Mouse (Mus musculus) embryonic facial prominence, embryonic 12.5 days (tissue): ENCODE results near the gene Ssc5d. TPM values are rescaled to one million over a fixed set of nuclear protein-coding genes. Genes with fewer than 3 reads are reported as not detected.

ENCODE experiments used
- ATAC-seq: fragments of 200-750 bp; cut with Nextera tagmentation; 2 replicates; pipeline ENCODE4 v1.8.0; 2017; ENCODE audit not compliant: insufficient number of reproducible peaks, insufficient read depth, low FRiP score, low TSS enrichment
- H3K27ac ChIP-seq: fragments of 300-500 bp; sonication (generic); 2 replicates; pipeline ENCODE4 v1.5.1; 2016; ENCODE audit warnings: mild to moderate bottlenecking
- H3K27me3 ChIP-seq: fragments of 300-500 bp; sonication (generic); 2 replicates; pipeline ENCODE4 v1.6.1; 2016; ENCODE audit warnings: mild to moderate bottlenecking, moderate library complexity
- H3K36me3 ChIP-seq: fragments of 300-500 bp; sonication (generic); 2 replicates; pipeline ENCODE4 v1.6.1; 2016; ENCODE audit warnings: mild to moderate bottlenecking
- H3K4me1 ChIP-seq: fragments of 300-500 bp; sonication (generic); 2 replicates; pipeline ENCODE4 v1.6.1; 2016
- H3K4me2 ChIP-seq: fragments of 300-500 bp; sonication (generic); replicated peaks from 2 replicates; pipeline ENCODE4 v1.6.1; 2016; ENCODE audit warnings: mild to moderate bottlenecking, moderate library complexity
- H3K4me3 ChIP-seq: fragments of 300-500 bp; sonication (generic); 2 replicates; pipeline ENCODE4 v1.5.1; 2016; ENCODE audit warnings: mild to moderate bottlenecking
- H3K9ac ChIP-seq: fragments of 300-500 bp; sonication (generic); 2 replicates; pipeline ENCODE4 v1.6.1; 2016; ENCODE audit warnings: mild to moderate bottlenecking, moderate library complexity
- H3K9me3 ChIP-seq: fragments of 300-500 bp; sonication (generic); 2 replicates; pipeline ENCODE4 v1.6.1; 2016; ENCODE audit warnings: mild to moderate bottlenecking, moderate library complexity
- WGBS: fragments of 180-500 bp; shearing (Covaris S2); methylation state at CpG from one replicate; pipeline ENCODE4 v1.1.7; 2016; 5-methylcytosine and 5-hydroxymethylcytosine counted together
- polyA plus RNA-seq: library from polyadenylated mRNA; unstranded; fragments of >200 nt; fragmentation: Nextera tagmentation; extraction: Ambion mirVana; gene quantifications from 2 replicates; pipeline ENCODE4 v1.2.1, GENCODE M21; 2016

Gene Ssc5d
- polyA plus RNA-seq, 1 experiment from 2014 or later, result 1.6 TPM

DNA sequence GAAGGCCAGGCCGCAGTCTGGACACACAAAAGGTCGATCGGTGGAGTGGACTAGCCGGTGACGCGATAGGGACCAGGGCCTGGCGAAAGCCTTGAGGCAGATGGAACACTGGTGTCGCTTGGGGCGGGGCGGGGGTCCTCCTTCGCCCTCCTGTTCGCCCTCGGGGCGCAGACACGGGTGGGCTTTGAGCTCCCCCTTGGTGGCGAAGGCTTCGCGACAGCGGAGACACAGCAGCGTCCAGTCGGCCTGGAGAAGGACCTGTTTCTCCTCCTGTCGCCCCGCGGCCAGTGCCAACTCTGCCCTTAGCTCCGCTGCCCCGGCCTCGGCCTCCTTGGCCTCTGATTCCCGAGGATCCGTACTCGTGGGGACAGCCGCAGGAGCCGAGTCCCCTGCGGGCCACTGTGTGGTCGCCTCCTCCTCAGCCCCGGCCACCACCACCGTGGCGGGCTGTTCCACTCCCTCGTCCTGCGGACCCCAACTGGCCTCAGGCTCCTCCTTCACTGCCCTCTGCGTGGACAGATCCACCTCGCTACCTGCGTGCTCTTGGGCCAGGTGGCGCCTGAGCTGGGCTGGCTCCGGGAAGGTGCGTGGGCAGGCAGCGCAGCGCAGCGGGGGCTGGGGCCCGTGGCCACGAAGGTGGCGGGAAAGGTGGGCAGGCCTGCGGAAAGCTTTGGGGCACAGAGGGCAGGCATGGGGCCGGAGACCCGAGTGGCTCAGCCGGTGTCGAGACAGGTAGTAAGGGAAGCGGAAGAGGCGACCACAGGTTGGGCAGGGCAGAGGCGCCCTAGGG is 68.6 kb downstream of the Ssc5d start:
- Histone ChIP-seq H3K27ac (no peak overlapping the region), H3K4me3 (peak overlapping the region; percentile 74), H3K27me3 (peaks cover 24% of the 10 kb centered on the region), H3K4me2 (peak overlapping the region; percentile 71), H3K4me1 (peaks cover 28% of the 10 kb centered on the region), H3K9me3 (peaks cover 28% of the 10 kb centered on the region), H3K9ac (peak overlapping the region; percentile 85; the same call in 1 of the 2 replicates), H3K36me3 (peaks cover 38% of the 10 kb centered on the region)
- no peak for ATAC-seq
- 50% methylated on average over 59 of the region's 59 CpGs for whole genome bisulfite sequencing

Other genes with a start within 250 kb of the Ssc5d start
- 103 and 107 TPM in 2 replicates for gene Hspbp1, start 240.7 kb upstream of the Ssc5d start, polyA plus RNA-seq
- 2.8 and 3.6 TPM in 2 replicates for gene Brsk1, start 235.2 kb upstream of the Ssc5d start, polyA plus RNA-seq
- 0.33 TPM in 1 of 2 replicates, not detected in the other for gene Tmem150b, start 200.5 kb upstream of the Ssc5d start, polyA plus RNA-seq
- gene Kmt5c, start 185.7 kb upstream of the Ssc5d start, polyA plus RNA-seq, result 71.1 and 77.3 TPM in 2 replicates
- 66.1 and 67.8 TPM in 2 replicates for gene Cox6b2, start 172.7 kb upstream of the Ssc5d start, polyA plus RNA-seq
- not detected in 2 replicates for gene Fam71e2, start 154.5 kb upstream of the Ssc5d start, polyA plus RNA-seq
- gene Il11, start 142.9 kb upstream of the Ssc5d start, polyA plus RNA-seq, result 0.10 TPM in 1 of 2 replicates, not detected in the other
- gene Tmem190, start 142.8 kb upstream of the Ssc5d start, polyA plus RNA-seq, result not detected in 2 replicates
- gene Tmem238, start 136.1 kb upstream of the Ssc5d start, polyA plus RNA-seq, result 5.8 and 6.2 TPM in 2 replicates
- gene Rpl28, start 132.9 kb upstream of the Ssc5d start, polyA plus RNA-seq, result 388 and 404 TPM in 2 replicates
- 422 and 452 TPM in 2 replicates for gene Ube2s, start 113.2 kb upstream of the Ssc5d start, polyA plus RNA-seq
- gene Shisa7, start 81.1 kb upstream of the Ssc5d start, polyA plus RNA-seq, result 0.48 and 0.52 TPM in 2 replicates
- 4.1 and 4.4 TPM in 2 replicates for gene Isoc2b, start 55.5 kb upstream of the Ssc5d start, polyA plus RNA-seq
- 0.74 and 0.93 TPM in 2 replicates for gene Isoc2a, start 48.6 kb upstream of the Ssc5d start, polyA plus RNA-seq
- not detected in 2 replicates for gene Gm36210, start 19.3 kb upstream of the Ssc5d start, polyA plus RNA-seq
- 4.0 and 4.3 TPM in 2 replicates for gene Zfp628, start 10.6 kb upstream of the Ssc5d start, polyA plus RNA-seq
- gene Nat14, start 3.8 kb upstream of the Ssc5d start, polyA plus RNA-seq, result 5.4 and 7.7 TPM in 2 replicates
- 0.20 and 0.32 TPM in 2 replicates for gene Sbk2, start 38.6 kb downstream of the Ssc5d start, polyA plus RNA-seq
- gene Sbk3, start 45.4 kb downstream of the Ssc5d start, polyA plus RNA-seq, result 0.06 TPM in 1 of 2 replicates, not detected in the other
- gene Zfp579, start 70.4 kb downstream of the Ssc5d start, polyA plus RNA-seq, result 43.3 and 46.7 TPM in 2 replicates
- gene Zfp524, start 88.6 kb downstream of the Ssc5d start, polyA plus RNA-seq, result 9.3 and 10.6 TPM in 2 replicates
- 58.9 and 59.3 TPM in 2 replicates for gene Fiz1, start 88.9 kb downstream of the Ssc5d start, polyA plus RNA-seq
- gene Gm44973, start 89.7 kb downstream of the Ssc5d start, polyA plus RNA-seq, result not detected in 2 replicates
- gene Zfp865, start 94.6 kb downstream of the Ssc5d start, polyA plus RNA-seq, result 8.2 TPM in 2 replicates
- gene Ccdc106, start 94.8 kb downstream of the Ssc5d start, polyA plus RNA-seq, result 35.5 and 38.4 TPM in 2 replicates
- not detected in 2 replicates for gene 4632433K11Rik, start 108.3 kb downstream of the Ssc5d start, polyA plus RNA-seq
- gene Zfp784, start 112.7 kb downstream of the Ssc5d start, polyA plus RNA-seq, result 5.4 and 5.7 TPM in 2 replicates
- 36.4 and 41.8 TPM in 2 replicates for gene Zfp580, start 125.8 kb downstream of the Ssc5d start, polyA plus RNA-seq
- 159 and 161 TPM in 2 replicates for gene U2af2, start 136.4 kb downstream of the Ssc5d start, polyA plus RNA-seq
- gene Epn1, start 154.4 kb downstream of the Ssc5d start, polyA plus RNA-seq, result 66.0 and 67.2 TPM in 2 replicates
- gene Rfpl4, start 191.2 kb downstream of the Ssc5d start, polyA plus RNA-seq, result not detected in 2 replicates
- 0.22 and 0.27 TPM in 2 replicates for gene Rasl2-9, start 200.2 kb downstream of the Ssc5d start, polyA plus RNA-seq
- gene Vmn1r55, start 223.9 kb downstream of the Ssc5d start, polyA plus RNA-seq, result not detected in 2 replicates